Mouse (Mus musculus) ES-E14 (cell line): ENCODE measurements around the gene A730015C16Rik.

Experiments
- CHD2 ChIP-seq: IDR thresholded peaks from 2 replicates; pipeline ENCODE4 v1.6.1; 2014; ENCODE audit warnings: mild to moderate bottlenecking, low read depth, low read length, inconsistent platforms
- HCFC1 ChIP-seq: IDR thresholded peaks from 2 replicates; pipeline ENCODE4 v1.6.1; 2012; ENCODE audit warnings: low read length, inconsistent platforms, borderline replicate concordance; ENCODE audit not compliant: insufficient read depth
- MAFK ChIP-seq: IDR thresholded peaks from 2 replicates; pipeline ENCODE4 v1.6.1; 2014; ENCODE audit warnings: mild to moderate bottlenecking, low read depth, low read length, inconsistent platforms; ENCODE audit not compliant: insufficient read depth
- ZC3H11A ChIP-seq: IDR thresholded peaks from 2 replicates; pipeline ENCODE4 v1.6.1; 2012; ENCODE audit warnings: low read depth, mild to moderate bottlenecking, inconsistent platforms, low read length, borderline replicate concordance
- ZNF384 ChIP-seq: IDR thresholded peaks from 2 replicates; pipeline ENCODE4 v1.6.1; 2012; ENCODE audit warnings: low read depth, low read length, inconsistent platforms

DNA sequence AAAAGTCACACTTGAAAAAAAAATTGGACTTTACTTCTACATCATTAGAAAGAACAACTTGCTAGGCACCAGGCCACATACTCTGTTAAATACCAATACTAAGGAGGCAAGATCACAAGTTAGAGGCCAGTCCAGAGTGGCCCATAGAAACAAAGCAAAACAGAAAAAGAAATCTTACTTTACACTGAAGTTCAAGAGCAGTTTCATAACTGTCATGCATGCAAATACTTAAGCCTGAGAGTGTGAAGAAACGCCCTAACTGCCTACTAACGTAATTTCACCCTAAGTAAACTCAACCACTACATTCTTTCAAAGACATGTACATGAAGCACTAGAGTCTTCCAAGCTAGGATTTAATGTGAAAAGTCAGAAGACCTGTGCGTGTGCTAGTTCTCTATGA lies 22.7 kb downstream of the A730015C16Rik start:
- TF ChIP-seq ZC3H11A (no peak), ZNF384 (no peak), MAFK (no peak), HCFC1 (no peak), CHD2 (no peak)
